Mouse (Mus musculus): ENCODE results near the gene Prpf38b. TPM values are rescaled to one million over a fixed set of nuclear protein-coding genes. Genes with fewer than 3 reads are reported as not detected.

Gene Prpf38b
- total RNA-seq (2022) = 10 to 100 TPM; 43.0 to 81.4 (median 55.3) TPM

DNA sequence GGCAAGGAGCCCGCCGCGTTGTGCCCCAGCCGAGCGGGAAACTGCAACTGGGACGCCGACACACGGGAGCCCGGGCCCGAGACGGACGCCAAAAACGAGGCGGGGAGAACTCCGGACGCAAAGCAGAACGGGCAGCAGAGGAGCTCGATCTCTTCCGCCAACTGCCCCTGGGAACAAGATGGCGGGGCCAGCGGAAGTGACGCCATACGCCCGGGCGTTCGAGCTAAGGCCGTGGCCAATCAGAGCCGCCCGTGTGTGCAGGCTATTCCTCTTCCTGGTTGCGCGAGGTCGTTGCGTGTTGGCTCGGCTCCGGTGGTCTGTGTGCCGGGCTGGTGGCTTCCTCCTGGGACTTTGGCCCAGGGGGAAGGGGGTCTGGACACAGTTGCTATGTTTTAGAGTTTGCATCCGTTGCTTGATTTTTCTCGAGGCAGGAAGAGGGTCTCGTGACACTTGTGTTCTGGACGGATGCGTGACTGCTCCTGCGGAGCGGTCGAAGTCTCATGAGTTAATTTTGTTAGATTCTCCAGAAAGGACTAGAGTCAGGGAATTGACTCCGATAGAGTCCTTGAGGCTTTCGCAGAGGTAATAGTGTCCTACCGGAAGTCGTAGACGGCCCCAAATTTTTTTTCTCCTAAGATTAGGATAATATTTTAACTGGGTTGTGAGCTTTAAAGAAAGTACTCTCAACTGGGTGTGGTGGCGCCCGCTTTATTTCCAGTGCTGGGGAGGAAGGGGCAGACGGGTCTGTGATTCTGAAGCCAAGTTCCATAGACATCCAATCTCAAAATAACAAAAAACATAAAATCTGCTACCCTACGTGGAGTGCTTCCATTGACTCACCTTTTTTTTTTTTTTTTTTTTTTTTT lies at the start of gene Prpf38b:
Gene Prpf38b (minus strand): TSS at position 180 of the 866 bp plus-strand sequence.
- DNase-seq = peak; percentile 93

DNA sequence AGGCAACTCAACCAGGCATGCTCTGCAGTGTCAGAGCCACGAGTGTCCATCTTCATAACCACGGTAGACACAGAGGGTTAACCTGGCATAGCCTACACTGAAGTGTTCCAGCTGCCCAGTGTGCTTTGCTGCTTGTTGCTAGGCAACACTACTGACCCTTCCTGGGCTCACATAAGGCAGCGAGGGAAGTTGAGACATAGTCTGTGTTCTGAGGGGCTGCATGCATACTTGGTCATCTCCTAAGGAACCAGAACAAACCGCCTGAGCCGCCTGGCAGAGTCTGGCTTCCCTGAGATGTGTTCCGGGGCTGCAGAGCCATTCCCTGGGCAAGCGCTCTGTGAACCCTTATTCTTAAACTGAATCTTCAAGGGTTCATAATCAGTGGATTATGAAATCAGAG lies 49.7 kb upstream of the Prpf38b start:
- no peak for DNase-seq

DNA sequence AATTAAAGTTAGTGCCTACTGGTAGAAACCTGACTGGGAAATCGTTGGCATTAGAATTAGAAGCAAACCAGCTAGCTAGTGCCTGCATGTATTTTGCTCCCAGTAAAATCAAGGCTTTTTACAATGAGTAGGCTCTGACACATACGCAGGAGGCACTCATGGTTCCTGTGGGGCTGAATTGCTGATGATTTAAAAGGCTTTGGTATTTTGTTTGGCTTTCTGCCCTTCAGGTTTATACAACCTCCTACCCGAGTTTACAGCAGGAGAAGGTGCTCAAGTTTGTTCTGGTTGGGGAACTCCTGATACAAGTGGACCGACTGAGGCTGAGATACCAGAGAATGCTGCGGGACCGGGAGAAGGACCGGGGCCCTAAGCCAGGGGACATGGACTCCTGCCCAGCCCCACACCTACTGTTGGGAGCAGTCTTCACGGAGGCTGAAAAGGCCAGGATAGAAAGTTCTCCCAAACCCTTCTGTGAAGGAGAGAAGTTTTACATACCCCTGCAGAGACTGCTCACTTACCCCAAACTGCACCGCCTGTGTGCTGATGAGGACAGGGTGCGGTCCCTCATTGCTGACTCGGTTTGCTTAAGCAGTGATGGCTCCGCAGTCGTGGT lies 48.3 kb upstream of the Prpf38b start:
- DNase-seq = no peak

DNA sequence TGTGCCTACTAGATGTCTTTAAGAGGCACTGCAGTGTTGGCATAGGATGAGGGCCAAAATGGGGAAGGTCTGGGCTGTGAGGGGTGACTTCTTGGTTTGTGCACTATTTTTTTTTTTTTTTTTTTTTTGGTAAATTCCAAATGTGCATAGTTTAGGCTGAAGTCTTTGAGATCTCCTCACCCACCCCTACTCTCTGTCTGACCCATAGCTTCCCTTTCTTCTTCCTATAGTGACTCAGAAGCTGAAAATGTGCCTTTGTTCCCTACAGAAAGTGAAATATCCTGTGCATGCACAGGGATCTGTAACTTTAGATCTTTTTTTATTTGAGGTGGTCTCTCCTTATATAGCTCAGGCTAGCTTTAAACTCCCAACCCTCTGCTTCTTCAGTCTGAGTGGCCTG lies 46.4 kb upstream of the Prpf38b start:
- no peak for DNase-seq

DNA sequence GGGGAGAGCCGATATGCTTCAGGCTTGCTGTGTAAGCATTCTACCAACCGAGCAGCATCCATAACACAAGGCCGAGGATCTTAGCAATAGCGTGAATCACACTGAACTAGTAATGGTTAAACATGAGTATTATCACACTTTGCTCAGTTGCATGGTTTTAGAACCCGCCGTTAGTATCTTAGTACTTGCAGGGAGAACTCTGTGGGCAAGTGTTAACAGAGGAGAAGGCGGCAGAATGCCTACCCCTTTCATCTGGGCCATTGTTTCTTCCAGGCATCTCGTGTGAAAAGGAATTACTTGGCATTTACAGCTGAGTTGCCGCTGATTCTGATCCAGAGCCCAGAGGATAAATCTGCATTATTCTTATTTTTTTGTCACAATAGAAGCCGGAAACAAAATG lies 29.5 kb upstream of the Prpf38b start:
- DNase-seq = no peak

DNA sequence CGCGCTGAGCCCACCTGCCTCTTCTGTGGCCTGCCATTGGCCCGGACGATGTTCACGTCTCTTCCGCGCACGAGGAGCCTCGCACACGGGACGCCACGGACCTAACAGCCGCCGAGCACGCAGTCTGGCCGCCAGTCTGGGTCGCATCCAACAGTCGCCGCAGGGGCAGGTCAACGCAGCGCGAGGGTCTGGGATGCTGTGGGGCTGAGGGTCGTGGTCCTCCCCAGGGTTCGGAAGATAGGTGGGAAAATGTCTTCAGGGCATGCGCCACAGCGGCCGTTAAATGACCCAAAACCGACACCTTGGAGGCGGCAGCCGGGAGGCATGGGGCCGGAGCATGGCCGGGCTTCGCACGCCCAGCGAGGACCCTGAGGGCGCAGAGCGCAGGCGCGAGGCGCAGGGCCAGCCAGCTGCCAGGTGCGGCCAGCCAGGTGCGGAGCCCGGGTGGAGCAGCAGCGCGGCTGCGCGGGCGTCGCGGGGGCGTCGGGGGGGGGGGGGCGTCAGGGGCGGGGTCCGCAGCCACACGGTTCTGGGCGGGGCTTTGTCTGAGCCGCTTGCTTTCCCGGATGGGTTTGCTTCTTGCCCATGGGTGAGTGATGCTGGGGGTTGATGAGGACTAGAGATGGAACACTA lies 28.6 kb upstream of the Prpf38b start, which contains the start of gene Gm9857:
Gene Gm9857 (minus strand): TSS at position 445 of the 633 bp plus-strand sequence.
- DNase-seq = no peak

GRCm38 (mm10) chr3:108939573-108939972 lies 28.0 kb upstream of the Prpf38b start, which contains the start of gene Henmt1:
Henmt1 (plus strand) TSS chr3:108939873.
- no peak for DNase-seq

GRCm38 (mm10) chr3:108938691-108939090 lies 27.2 kb upstream of the Prpf38b start:
- no peak for DNase-seq

DNA sequence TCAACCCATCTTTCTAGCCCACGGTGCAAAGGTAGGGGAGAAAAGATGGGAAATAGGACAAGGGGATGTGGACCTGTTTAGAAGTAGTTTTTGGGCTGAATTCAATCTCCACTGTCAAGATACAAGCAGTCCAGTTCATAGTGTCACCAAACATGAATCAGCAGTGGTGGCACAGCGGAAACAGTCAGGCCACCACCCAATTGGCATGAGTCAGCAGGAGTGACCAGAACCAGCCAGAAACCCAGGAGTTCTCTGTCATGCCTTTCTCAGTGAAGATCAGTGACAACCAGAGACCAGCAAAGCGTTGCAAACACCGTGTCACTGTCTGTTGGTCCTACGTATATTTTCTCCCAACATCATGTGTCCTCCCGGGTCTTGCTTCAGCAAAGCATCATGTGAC lies 22.0 kb upstream of the Prpf38b start:
- no peak for DNase-seq

GRCm38 (mm10) chr3:108926308-108926707 lies 14.8 kb upstream of the Prpf38b start:
- DNase-seq = no peak

- DNase-seq = no peak
These were observed 14.2 kb upstream of the Prpf38b start for GRCm38 (mm10) chr3:108925677-108926076.

DNA sequence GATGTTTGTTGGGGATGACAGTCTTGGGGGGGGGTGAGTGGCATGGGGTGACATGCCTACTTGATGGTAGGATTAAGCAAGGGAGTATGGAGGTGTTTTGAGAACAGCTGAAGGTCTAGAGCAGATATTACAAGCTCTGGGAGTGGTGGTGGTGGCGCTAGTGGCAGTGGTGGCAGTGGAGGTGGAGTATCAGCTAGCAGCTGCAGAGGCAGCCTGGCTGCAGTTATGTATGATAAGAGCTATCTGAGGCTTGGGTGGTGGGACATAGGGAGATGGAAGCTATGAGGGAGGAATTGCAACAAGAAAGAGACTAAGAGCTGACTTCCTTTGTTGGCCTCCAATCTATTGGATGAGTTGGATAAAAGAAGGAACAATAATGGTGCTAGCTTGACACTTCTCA lies 10.3 kb upstream of the Prpf38b start:
- no peak for DNase-seq

DNA sequence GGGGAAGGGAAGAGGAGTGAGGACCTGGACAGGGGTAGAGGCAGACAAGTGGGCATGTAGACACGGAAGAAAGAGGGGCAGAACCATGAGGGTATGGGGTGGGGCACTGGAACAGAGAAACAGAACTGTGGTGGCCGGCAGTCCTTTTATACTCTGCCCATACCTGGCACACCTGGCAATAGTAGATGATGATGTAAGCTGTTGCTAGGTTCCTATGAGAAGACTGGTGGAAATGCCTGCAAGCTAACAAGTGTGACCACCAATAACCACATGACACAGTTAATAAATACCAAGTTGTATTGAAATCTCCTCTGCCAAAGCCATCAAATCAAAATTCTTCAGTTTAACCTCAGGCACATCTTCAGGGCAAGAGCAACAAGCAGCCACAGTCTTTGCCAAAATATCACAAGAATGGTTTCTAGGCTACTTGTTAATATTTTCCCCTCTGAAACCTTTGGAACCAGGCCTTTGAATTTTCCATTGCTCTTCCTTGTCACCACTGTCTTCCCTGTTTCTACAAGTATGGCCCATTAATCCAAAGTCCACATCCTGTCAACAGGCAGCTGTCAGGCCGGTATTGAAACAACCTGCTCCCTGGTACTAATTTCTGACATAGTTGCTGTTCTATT lies 9.0 kb upstream of the Prpf38b start:
- no peak for DNase-seq

- DNase-seq = no peak
These were observed 7.3 kb upstream of the Prpf38b start for GRCm38 (mm10) chr3:108918852-108919251.

DNA sequence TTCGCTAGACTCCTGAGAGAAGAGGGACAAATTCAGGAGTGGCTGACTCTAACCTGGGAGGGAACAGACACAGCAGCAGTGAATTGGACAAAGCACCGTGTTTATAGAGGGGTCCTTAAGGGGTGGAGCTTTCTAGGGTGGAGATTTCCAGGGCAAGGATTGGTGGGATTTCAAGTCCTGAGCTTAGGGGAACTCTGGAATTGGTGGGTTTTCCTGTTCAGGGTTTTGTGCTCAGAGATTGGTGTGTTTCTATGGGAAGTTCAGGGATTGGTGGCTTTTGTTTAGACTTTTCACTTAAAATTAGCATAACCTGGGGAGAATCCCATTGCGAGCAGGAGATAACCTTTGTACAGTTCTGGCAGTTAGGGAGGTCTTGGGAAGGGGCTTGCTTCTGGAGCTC lies 6.5 kb upstream of the Prpf38b start:
- DNase-seq = no peak

- no peak for DNase-seq
These were observed 5.3 kb upstream of the Prpf38b start for GRCm38 (mm10) chr3:108916857-108917256.

- no peak for DNase-seq
These were observed 4.5 kb upstream of the Prpf38b start for GRCm38 (mm10) chr3:108915999-108916398.

- DNase-seq = peak; percentile 62
These were observed 413 bp downstream of the Prpf38b start for GRCm38 (mm10) chr3:108911081-108911547.

- no peak for DNase-seq
These were observed 1.0 kb downstream of the Prpf38b start for GRCm38 (mm10) chr3:108910303-108911080.

- DNase-seq = no peak
These were observed 8.6 kb downstream of the Prpf38b start for GRCm38 (mm10) chr3:108902934-108903333.

GRCm38 (mm10) chr3:108902038-108902437 lies 9.5 kb downstream of the Prpf38b start:
- DNase-seq = no peak

GRCm38 (mm10) chr3:108900681-108901080 lies 10.8 kb downstream of the Prpf38b start:
- DNase-seq = no peak
